Mouse (Mus musculus) midbrain, embryonic 10.5 days (tissue): ENCODE data around the gene Rec114. TPM values are rescaled to one million over a fixed set of nuclear protein-coding genes. Genes with fewer than 3 reads are reported as not detected.

Source experiments
- DNase-seq: peaks from one replicate; pipeline ENCODE4 v3.0.0-alpha.2; 2017; ENCODE audit warnings: low spot score
- H3K27ac ChIP-seq: fragments of 300-500 bp; sonication (generic); replicated peaks from 2 replicates; pipeline ENCODE4 v1.5.1; 2016; ENCODE audit warnings: mild to moderate bottlenecking
- H3K27me3 ChIP-seq: fragments of 300-500 bp; sonication (generic); 2 replicates; pipeline ENCODE4 v1.6.1; 2016; ENCODE audit warnings: low read depth, mild to moderate bottlenecking; ENCODE audit not compliant: poor library complexity, severe bottlenecking
- H3K36me3 ChIP-seq: fragments of 300-500 bp; sonication (generic); 2 replicates; pipeline ENCODE4 v1.6.1; 2016; ENCODE audit warnings: mild to moderate bottlenecking, moderate library complexity
- H3K4me1 ChIP-seq: fragments of 300-500 bp; sonication (generic); 2 replicates; pipeline ENCODE4 v1.6.1; 2016
- H3K4me3 ChIP-seq: fragments of 300-500 bp; sonication (generic); 2 replicates; pipeline ENCODE4 v1.5.1; 2016; ENCODE audit warnings: mild to moderate bottlenecking, moderate library complexity
- H3K9me3 ChIP-seq: fragments of 300-500 bp; sonication (generic); replicated peaks from 2 replicates; pipeline ENCODE4 v1.6.1; 2016; ENCODE audit warnings: mild to moderate bottlenecking
- WGBS: fragments of 180-500 bp; shearing (Covaris S2); methylation state at CpG from one replicate; pipeline ENCODE4 v1.1.7; 2016; 5-methylcytosine and 5-hydroxymethylcytosine counted together
- polyA plus RNA-seq: library from polyadenylated mRNA; unstranded; fragments of >200 nt; fragmentation: Nextera tagmentation; extraction: Ambion mirVana; gene quantifications from 2 replicates; pipeline ENCODE4 v1.2.1, GENCODE M21; 2016

Gene Rec114
- polyA plus RNA-seq, 1 experiment from 2014 or later: 1.3 TPM

- H3K27ac ChIP-seq: no peak overlapping the region
- WGBS: 87% methylated on average over 5 of the region's 5 CpGs
These were observed 85.8 kb downstream of the Rec114 start for GRCm38 (mm10) chr9:58657735-58658512.

DNA sequence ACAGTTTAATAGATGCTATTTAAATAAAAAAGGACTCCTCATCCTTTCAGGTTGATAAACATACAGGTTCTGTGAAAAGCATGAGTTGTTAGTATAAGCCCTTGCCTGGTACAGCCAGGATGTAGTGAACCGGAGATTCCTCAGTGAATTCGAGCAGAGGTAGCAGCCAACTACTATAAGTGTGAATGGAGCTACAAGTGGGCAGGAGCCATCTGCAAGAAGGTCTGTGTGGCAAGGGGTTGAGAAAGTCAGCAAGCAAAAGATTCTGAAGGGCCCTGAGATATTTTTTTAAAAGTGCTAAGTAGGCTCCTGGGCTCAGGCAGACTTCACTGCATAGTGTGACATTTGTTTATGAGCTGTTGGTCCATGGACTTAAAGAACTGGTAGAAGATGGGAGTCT, 86.9 kb downstream of the Rec114 start:
- H3K9me3 ChIP-seq: no peaks in the 10 kb centered on the region
- no peak overlapping the region for H3K27ac ChIP-seq
- no peak for DNase-seq
- peaks cover 8% of the 10 kb centered on the region for H3K36me3 ChIP-seq
- WGBS: 91% methylated on average over 2 of the region's 2 CpGs
- H3K27me3 ChIP-seq: no peaks in the 10 kb centered on the region
- no peaks in the 10 kb centered on the region for H3K4me1 ChIP-seq
- no peak overlapping the region for H3K4me3 ChIP-seq

More at GRCm38 (mm10) chr9:58657735-58658512, 85.8 kb downstream of the Rec114 start:
- Histone ChIP-seq H3K9me3 (no peaks in the 10 kb centered on the region), H3K36me3 (peaks cover 17% of the 10 kb centered on the region), H3K4me1 (no peaks in the 10 kb centered on the region), H3K27me3 (no peaks in the 10 kb centered on the region), H3K4me3 (no peak overlapping the region)
- DNase-seq: no peak

DNA sequence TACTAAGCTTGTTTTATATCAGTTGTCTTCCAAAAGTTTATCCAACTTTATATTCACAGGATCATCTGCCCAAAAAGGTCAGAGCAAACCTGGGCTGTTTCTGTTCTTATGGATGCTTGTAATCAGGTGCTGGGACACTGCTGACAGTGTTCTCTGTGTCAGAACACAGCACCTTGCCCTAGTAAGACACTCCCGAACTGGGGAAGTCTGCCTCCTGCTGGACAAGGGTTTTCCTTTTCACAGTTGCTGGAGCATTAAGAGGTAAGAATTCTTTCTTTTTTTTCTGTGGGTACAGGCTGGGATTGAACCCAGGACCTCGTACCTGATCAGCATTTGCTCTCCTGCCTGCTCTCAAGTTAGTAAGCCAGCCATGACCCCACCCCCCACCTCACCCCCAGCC, 87.4 kb downstream of the Rec114 start:
- Histone ChIP-seq H3K4me3 (no peak overlapping the region), H3K27me3 (no peaks in the 10 kb centered on the region), H3K36me3 (peaks cover 11% of the 10 kb centered on the region), H3K9me3 (no peaks in the 10 kb centered on the region), H3K27ac (no peak overlapping the region), H3K4me1 (no peaks in the 10 kb centered on the region)
- whole genome bisulfite sequencing: 67% methylated on average over 2 of the region's 2 CpGs
- DNase-seq: no peak

GRCm38 (mm10) chr9:58654494-58654893, 89.3 kb downstream of the Rec114 start:
- WGBS: 82% methylated on average over 4 of the region's 4 CpGs
- Histone ChIP-seq H3K9me3 (no peaks in the 10 kb centered on the region), H3K4me1 (no peaks in the 10 kb centered on the region), H3K4me3 (no peak overlapping the region), H3K27me3 (no peaks in the 10 kb centered on the region), H3K27ac (no peak overlapping the region), H3K36me3 (peaks cover 10% of the 10 kb centered on the region)
- DNase-seq: no peak

DNA sequence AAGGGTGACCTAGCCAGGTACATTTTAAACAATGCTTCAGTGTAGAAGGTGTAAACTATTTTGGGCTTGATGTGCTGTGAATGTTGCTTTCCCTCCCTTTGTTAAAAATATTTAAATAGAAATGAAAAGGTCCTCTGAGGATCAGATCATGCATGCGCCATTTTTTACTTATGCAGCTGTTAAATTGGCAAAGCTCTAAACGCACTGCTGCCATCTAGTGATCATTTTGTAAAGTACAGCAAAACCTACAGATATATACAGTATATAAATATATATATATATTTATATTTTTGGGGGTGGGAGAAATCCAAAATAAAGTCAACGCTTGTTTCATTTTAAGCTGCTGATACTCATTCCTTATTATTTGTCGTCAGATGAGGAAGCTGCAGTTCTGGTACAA, 91.8 kb downstream of the Rec114 start:
- Histone ChIP-seq H3K27me3 (no peaks in the 10 kb centered on the region), H3K27ac (no peak overlapping the region), H3K36me3 (peaks cover 7% of the 10 kb centered on the region), H3K4me3 (no peak overlapping the region), H3K4me1 (peaks cover 15% of the 10 kb centered on the region), H3K9me3 (no peaks in the 10 kb centered on the region)
- 70% methylated on average over 4 of the region's 4 CpGs for WGBS
- no peak for DNase-seq

- Histone ChIP-seq H3K4me1 (peaks cover 15% of the 10 kb centered on the region), H3K27me3 (no peaks in the 10 kb centered on the region), H3K4me3 (no peak overlapping the region), H3K9me3 (no peaks in the 10 kb centered on the region), H3K36me3 (peaks cover 22% of the 10 kb centered on the region), H3K27ac (no peak overlapping the region)
- no peak for DNase-seq
- 80% methylated on average over 4 of the region's 4 CpGs for WGBS
These were observed 94.5 kb downstream of the Rec114 start for GRCm38 (mm10) chr9:58649265-58649626.

- no peaks in the 10 kb centered on the region for H3K9me3 ChIP-seq
- no peak overlapping the region for H3K27ac ChIP-seq
- DNase-seq: no peak
- peaks cover 28% of the 10 kb centered on the region for H3K36me3 ChIP-seq
- H3K27me3 ChIP-seq: no peaks in the 10 kb centered on the region
- H3K4me3 ChIP-seq: no peak overlapping the region
- H3K4me1 ChIP-seq: peaks cover 15% of the 10 kb centered on the region
- 59% methylated on average over 6 of the region's 6 CpGs for WGBS
These were observed 95.1 kb downstream of the Rec114 start for GRCm38 (mm10) chr9:58648406-58649264.

DNA sequence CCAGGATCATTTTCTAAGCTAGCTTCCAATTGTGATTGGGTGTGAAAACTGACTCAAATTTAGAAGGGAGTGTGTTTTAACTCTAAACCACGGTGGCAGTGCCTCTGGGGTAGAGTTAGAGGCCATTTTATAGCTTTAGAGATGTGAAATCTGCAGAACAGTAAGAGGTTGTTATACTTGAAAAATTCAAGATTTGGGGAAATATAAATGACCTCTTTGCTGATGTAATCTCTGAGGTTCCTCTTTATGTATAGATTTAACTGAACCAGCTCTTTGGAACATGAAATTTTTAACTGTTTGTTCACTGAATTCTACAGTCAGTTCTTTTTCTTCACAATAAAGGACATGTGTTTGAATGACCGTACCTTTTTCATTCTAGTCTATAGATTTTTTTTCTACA, 113.3 kb downstream of the Rec114 start:
- Histone ChIP-seq H3K9me3 (no peaks in the 10 kb centered on the region), H3K4me1 (no peaks in the 10 kb centered on the region), H3K27ac (no peak overlapping the region), H3K27me3 (no peaks in the 10 kb centered on the region), H3K4me3 (no peak overlapping the region), H3K36me3 (peaks cover 56% of the 10 kb centered on the region)
- 91% methylated on average over 2 of the region's 2 CpGs for WGBS
- DNase-seq: no peak

- H3K4me3 ChIP-seq: no peak overlapping the region
- peaks cover 43% of the 10 kb centered on the region for H3K36me3 ChIP-seq
- no peaks in the 10 kb centered on the region for H3K27me3 ChIP-seq
- H3K27ac ChIP-seq: no peak overlapping the region
- H3K4me1 ChIP-seq: no peaks in the 10 kb centered on the region
- DNase-seq: no peak
- H3K9me3 ChIP-seq: no peaks in the 10 kb centered on the region
- 87% methylated on average over 2 of the region's 2 CpGs for WGBS
These were observed 116.6 kb downstream of the Rec114 start for GRCm38 (mm10) chr9:58627197-58627596.

DNA sequence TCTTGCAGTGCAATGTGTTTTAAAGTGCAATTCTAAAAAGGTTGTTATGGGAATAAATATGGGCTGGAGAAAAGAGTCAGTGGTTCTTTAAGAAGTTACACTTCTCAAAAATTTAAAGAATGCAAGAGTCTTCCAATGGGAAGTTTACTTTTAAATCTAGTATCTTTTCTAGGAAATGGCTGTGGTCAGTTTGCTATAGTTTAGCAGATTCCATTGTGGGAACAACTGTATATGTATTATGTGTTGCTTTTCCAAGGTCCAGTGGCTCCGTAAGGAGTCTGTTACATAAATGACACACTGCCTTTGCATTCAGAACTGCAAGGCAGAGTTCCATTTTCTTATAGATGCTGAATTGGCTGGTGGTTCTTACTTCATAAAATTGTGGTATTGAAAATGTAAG, 120.8 kb downstream of the Rec114 start:
- Histone ChIP-seq H3K4me3 (no peak overlapping the region), H3K27me3 (no peaks in the 10 kb centered on the region), H3K27ac (no peak overlapping the region), H3K9me3 (no peaks in the 10 kb centered on the region), H3K4me1 (peaks cover 4% of the 10 kb centered on the region; the same call in 1 of the 2 replicates), H3K36me3 (peaks cover 24% of the 10 kb centered on the region)
- no peak for DNase-seq
- 98% methylated on average over 1 of the region's 1 CpGs for WGBS

- 79% methylated on average over 3 of the region's 3 CpGs for WGBS
- Histone ChIP-seq H3K36me3 (no peaks in the 10 kb centered on the region), H3K9me3 (no peaks in the 10 kb centered on the region), H3K4me1 (peaks cover 4% of the 10 kb centered on the region; the same call in 1 of the 2 replicates), H3K27ac (no peak overlapping the region), H3K27me3 (no peaks in the 10 kb centered on the region), H3K4me3 (no peak overlapping the region)
- DNase-seq: no peak
These were observed 128.5 kb downstream of the Rec114 start for GRCm38 (mm10) chr9:58615064-58615938.

DNA sequence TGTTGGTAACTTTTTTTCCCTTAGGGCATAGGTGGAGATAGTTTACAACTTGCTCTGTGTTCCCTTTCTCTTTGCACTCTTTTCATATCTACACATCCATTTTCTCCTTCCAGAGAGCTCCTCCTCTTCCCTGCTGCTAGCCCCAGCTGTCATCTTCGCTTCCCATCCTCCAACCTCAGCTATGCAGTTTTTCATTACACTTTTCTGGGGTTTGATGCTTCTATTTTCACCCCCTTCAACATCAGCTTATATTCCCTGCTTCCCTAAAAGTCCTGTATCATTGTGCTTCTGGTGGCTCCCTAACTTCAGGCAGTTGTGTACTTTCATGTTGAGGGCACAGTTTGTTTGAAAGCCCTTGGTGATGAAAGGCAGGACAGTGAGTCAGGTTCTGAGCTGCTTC, 130.0 kb downstream of the Rec114 start:
- Histone ChIP-seq H3K4me3 (no peak overlapping the region), H3K27ac (no peak overlapping the region), H3K36me3 (no peaks in the 10 kb centered on the region), H3K9me3 (no peaks in the 10 kb centered on the region), H3K4me1 (no peaks in the 10 kb centered on the region), H3K27me3 (no peaks in the 10 kb centered on the region)
- WGBS: 89% methylated on average over 1 of the region's 1 CpGs
- no peak for DNase-seq
